1 mouse cellular context compared by ENCODE assay signal in genomic region chr4:152143632-152144031, GRCm38 (mm10).
TF ChIP-seq lines count a peak whose summit lies in the region.

No protein-coding gene starts in this region.

TF ChIP-seq in MEL, 35 proteins besides CTCF, POLR2A, EP300 and RAD21 (continued from another document):
- TF ChIP-seq E2F4 (IDR thresholded peaks at IDR 0.05; ENCODE audit: borderline replicate concordance, low read depth, low read length), result no peak
